Mouse (Mus musculus) cortical plate, adult 2 months (tissue): ENCODE measurements around the gene Unc79.

Experiments used
- CTCF ChIP-seq: fragments of 200-500 bp; IDR thresholded peaks from 2 replicates; pipeline ENCODE4 v1.5.1; 2011; ENCODE audit warnings: mild to moderate bottlenecking, control low read depth, low read length; ENCODE audit not compliant: insufficient read depth; ENCODE audit errors: extremely low read depth
- POLR2A ChIP-seq: fragments of 200-500 bp; IDR thresholded peaks from 2 replicates; pipeline ENCODE4 v1.6.1; 2011; ENCODE audit warnings: mild to moderate bottlenecking, low read length, control low read depth; ENCODE audit not compliant: insufficient read depth; ENCODE audit errors: extremely low read depth

DNA sequence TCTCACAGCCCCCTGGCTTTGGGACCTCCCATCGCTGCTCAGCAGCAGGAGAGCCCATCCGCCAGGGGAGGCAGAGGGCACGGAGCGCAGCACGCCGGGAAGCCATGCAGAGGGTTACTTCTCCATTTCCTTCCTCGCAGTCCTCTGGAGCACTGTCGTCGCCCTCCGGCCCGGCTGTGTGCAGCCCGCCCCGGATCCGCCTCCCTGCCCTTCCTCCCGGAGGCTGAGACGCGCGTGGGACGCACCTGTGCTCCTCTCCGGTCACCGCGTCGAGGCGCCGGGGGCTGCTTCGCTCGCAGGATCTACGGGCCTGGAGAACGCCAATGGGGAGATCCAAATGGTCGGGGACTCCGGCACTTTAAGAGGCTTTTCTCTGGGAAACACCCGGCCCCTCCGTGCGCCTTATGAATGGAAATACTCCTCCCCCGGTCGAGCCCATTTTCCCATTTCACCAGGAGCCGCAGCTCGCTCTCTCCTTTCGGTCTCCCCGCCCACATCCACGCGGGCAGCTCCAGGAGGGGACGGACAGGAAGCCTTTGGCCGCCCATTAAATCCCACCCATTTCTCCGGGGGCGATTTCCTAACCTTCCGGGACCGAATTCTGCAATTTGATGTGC is at the start of gene Unc79:
- TF ChIP-seq POLR2A, result peak; percentile 56; the same call in 1 of the 2 replicates
- TF ChIP-seq CTCF, result 0 out of 2 replicates have a peak, but pooled peaks have one; percentile 3
